Mouse (Mus musculus): ENCODE measurements around the gene Tax1bp1. TPM values are rescaled to one million over a fixed set of nuclear protein-coding genes. Genes with fewer than 3 reads are reported as not detected.

Tax1bp1 gene
- polyA plus RNA-seq, 1 experiment from 2014 or later, result 154 TPM

- Histone ChIP-seq H3K4me1 (peaks cover 2% of the 10 kb centered on the region; the same call in 1 of the 2 replicates), H3K9ac (peak overlapping the region; percentile 98), H3K27me3 (no peaks in the 10 kb centered on the region), H3K4me3 (peak overlapping the region; percentile 99), H3K9me3 (no peaks in the 10 kb centered on the region), H3K4me2 (peak overlapping the region; percentile 51), H3K27ac (peak overlapping the region; percentile 96), H3K36me3 (no peaks in the 10 kb centered on the region)
- WGBS, result under 1% methylated on average over 52 of the region's 52 CpGs
- peak; percentile 72; the same call in 1 of the 2 replicates for ATAC-seq (ENCODE audit: insufficient number of reproducible peaks, low FRiP score, low TSS enrichment, low read depth)
Observed at GRCm38 (mm10) chr6:52713897-52714509, 474 bp downstream of the Tax1bp1 start.

- ATAC-seq (ENCODE audit: insufficient number of reproducible peaks, low FRiP score, low TSS enrichment, low read depth), result no peak
- H3K4me1 ChIP-seq, result peaks cover 2% of the 10 kb centered on the region; the same call in 1 of the 2 replicates
- no peak overlapping the region for H3K9ac ChIP-seq
- no peak overlapping the region for H3K4me2 ChIP-seq
- no peaks in the 10 kb centered on the region for H3K27me3 ChIP-seq
- no peaks in the 10 kb centered on the region for H3K9me3 ChIP-seq
- no peaks in the 10 kb centered on the region for H3K36me3 ChIP-seq
- no peak overlapping the region for H3K27ac ChIP-seq
- no peak overlapping the region for H3K4me3 ChIP-seq
- WGBS, result 73% methylated on average over 5 of the region's 5 CpGs
Observed at GRCm38 (mm10) chr6:52717493-52718192, 4.1 kb downstream of the Tax1bp1 start.

- Histone ChIP-seq H3K4me2 (no peak overlapping the region), H3K27ac (no peak overlapping the region), H3K36me3 (peaks cover 27% of the 10 kb centered on the region), H3K4me3 (no peak overlapping the region), H3K9ac (no peak overlapping the region), H3K4me1 (peaks cover 3% of the 10 kb centered on the region; the same call in 1 of the 2 replicates), H3K27me3 (no peaks in the 10 kb centered on the region), H3K9me3 (no peaks in the 10 kb centered on the region)
- no peak for ATAC-seq (ENCODE audit: insufficient number of reproducible peaks, low FRiP score, low TSS enrichment, low read depth)
- WGBS, result 42% methylated on average over 8 of the region's 8 CpGs
Observed at GRCm38 (mm10) chr6:52724805-52725439, 11.4 kb downstream of the Tax1bp1 start.

GRCm38 (mm10) chr6:52730338-52730737 lies 16.8 kb downstream of the Tax1bp1 start:
- ATAC-seq (ENCODE audit: insufficient number of reproducible peaks, low FRiP score, low TSS enrichment, low read depth), result no peak
- no peaks in the 10 kb centered on the region for H3K4me1 ChIP-seq
- H3K4me3 ChIP-seq, result no peak overlapping the region
- peaks cover 27% of the 10 kb centered on the region for H3K36me3 ChIP-seq
- no peaks in the 10 kb centered on the region for H3K9me3 ChIP-seq
- 58% methylated on average over 4 of the region's 4 CpGs for WGBS
- no peak overlapping the region for H3K27ac ChIP-seq
- H3K27me3 ChIP-seq, result no peaks in the 10 kb centered on the region
- H3K4me2 ChIP-seq, result no peak overlapping the region
- no peak overlapping the region for H3K9ac ChIP-seq

GRCm38 (mm10) chr6:52734630-52735029 lies 21.1 kb downstream of the Tax1bp1 start:
- ATAC-seq (ENCODE audit: insufficient number of reproducible peaks, low FRiP score, low TSS enrichment, low read depth), result no peak
- WGBS, result 98% methylated on average over 2 of the region's 2 CpGs
- H3K9me3 ChIP-seq, result no peaks in the 10 kb centered on the region
- H3K4me1 ChIP-seq, result no peaks in the 10 kb centered on the region
- H3K27ac ChIP-seq, result no peak overlapping the region
- no peak overlapping the region for H3K4me3 ChIP-seq
- no peak overlapping the region for H3K9ac ChIP-seq
- no peaks in the 10 kb centered on the region for H3K27me3 ChIP-seq
- no peak overlapping the region for H3K4me2 ChIP-seq
- peaks cover 27% of the 10 kb centered on the region for H3K36me3 ChIP-seq

- no peak for ATAC-seq (ENCODE audit: insufficient number of reproducible peaks, low FRiP score, low TSS enrichment, low read depth)
- Histone ChIP-seq H3K27me3 (no peaks in the 10 kb centered on the region), H3K9me3 (no peaks in the 10 kb centered on the region), H3K9ac (no peak overlapping the region), H3K4me1 (no peaks in the 10 kb centered on the region), H3K4me3 (no peak overlapping the region), H3K27ac (no peak overlapping the region), H3K4me2 (no peak overlapping the region), H3K36me3 (peaks cover 39% of the 10 kb centered on the region)
- WGBS, result 92% methylated on average over 5 of the region's 5 CpGs
Observed at GRCm38 (mm10) chr6:52752832-52753231, 39.3 kb downstream of the Tax1bp1 start.

- Histone ChIP-seq H3K9ac (no peak overlapping the region), H3K27ac (no peak overlapping the region), H3K27me3 (no peaks in the 10 kb centered on the region), H3K4me2 (no peak overlapping the region), H3K36me3 (peaks cover 44% of the 10 kb centered on the region), H3K4me1 (no peaks in the 10 kb centered on the region), H3K9me3 (no peaks in the 10 kb centered on the region), H3K4me3 (no peak overlapping the region)
- ATAC-seq (ENCODE audit: insufficient number of reproducible peaks, low FRiP score, low TSS enrichment, low read depth), result no peak
- WGBS, result 55% methylated on average over 7 of the region's 7 CpGs
Observed at GRCm38 (mm10) chr6:52765206-52765605, 51.7 kb downstream of the Tax1bp1 start.

- no peak overlapping the region for H3K4me3 ChIP-seq
- no peaks in the 10 kb centered on the region for H3K27me3 ChIP-seq
- no peak overlapping the region for H3K4me2 ChIP-seq
- no peaks in the 10 kb centered on the region for H3K9me3 ChIP-seq
- ATAC-seq (ENCODE audit: insufficient number of reproducible peaks, low FRiP score, low TSS enrichment, low read depth), result no peak
- H3K27ac ChIP-seq, result no peak overlapping the region
- no peak overlapping the region for H3K9ac ChIP-seq
- 71% methylated on average over 1 of the region's 1 CpGs for WGBS
- peaks cover 30% of the 10 kb centered on the region for H3K36me3 ChIP-seq
- H3K4me1 ChIP-seq, result 0 out of 2 replicates have a peak, but pooled peaks cover 4% of the 10 kb centered on the region
Observed at GRCm38 (mm10) chr6:52770789-52771188, 57.3 kb downstream of the Tax1bp1 start.

- Histone ChIP-seq H3K4me3 (no peak overlapping the region), H3K4me1 (0 out of 2 replicates have a peak, but pooled peaks cover 7% of the 10 kb centered on the region), H3K4me2 (no peak overlapping the region), H3K36me3 (peaks cover 19% of the 10 kb centered on the region), H3K9ac (no peak overlapping the region), H3K9me3 (no peaks in the 10 kb centered on the region), H3K27ac (no peak overlapping the region), H3K27me3 (no peaks in the 10 kb centered on the region)
- no peak for ATAC-seq (ENCODE audit: insufficient number of reproducible peaks, low FRiP score, low TSS enrichment, low read depth)
- 76% methylated on average over 5 of the region's 5 CpGs for WGBS
Observed at GRCm38 (mm10) chr6:52773132-52773531, 59.6 kb downstream of the Tax1bp1 start.

- Histone ChIP-seq H3K36me3 (peaks cover 3% of the 10 kb centered on the region; the same call in 1 of the 2 replicates), H3K9ac (no peak overlapping the region), H3K27ac (no peak overlapping the region), H3K4me1 (peaks cover 9% of the 10 kb centered on the region; the same call in 1 of the 2 replicates), H3K9me3 (no peaks in the 10 kb centered on the region), H3K4me2 (no peak overlapping the region), H3K27me3 (no peaks in the 10 kb centered on the region), H3K4me3 (no peak overlapping the region)
- ATAC-seq (ENCODE audit: insufficient number of reproducible peaks, low FRiP score, low TSS enrichment, low read depth), result no peak
- 82% methylated on average over 3 of the region's 3 CpGs for WGBS
Observed at GRCm38 (mm10) chr6:52775350-52775749, 61.8 kb downstream of the Tax1bp1 start.

GRCm38 (mm10) chr6:52775956-52776355 lies 62.4 kb downstream of the Tax1bp1 start:
- 72% methylated on average over 8 of the region's 8 CpGs for WGBS
- no peak for ATAC-seq (ENCODE audit: insufficient number of reproducible peaks, low FRiP score, low TSS enrichment, low read depth)
- Histone ChIP-seq H3K4me3 (no peak overlapping the region), H3K9me3 (no peaks in the 10 kb centered on the region), H3K4me1 (peaks cover 9% of the 10 kb centered on the region; the same call in 1 of the 2 replicates), H3K4me2 (no peak overlapping the region), H3K27me3 (no peaks in the 10 kb centered on the region), H3K9ac (no peak overlapping the region), H3K36me3 (peaks cover 3% of the 10 kb centered on the region; the same call in 1 of the 2 replicates), H3K27ac (no peak overlapping the region)

- 75% methylated on average over 8 of the region's 8 CpGs for WGBS
- Histone ChIP-seq H3K9ac (no peak overlapping the region), H3K27me3 (no peaks in the 10 kb centered on the region), H3K4me2 (no peak overlapping the region), H3K36me3 (peaks cover 3% of the 10 kb centered on the region; the same call in 1 of the 2 replicates), H3K27ac (no peak overlapping the region), H3K9me3 (no peaks in the 10 kb centered on the region), H3K4me3 (no peak overlapping the region), H3K4me1 (peaks cover 9% of the 10 kb centered on the region; the same call in 1 of the 2 replicates)
- ATAC-seq (ENCODE audit: insufficient number of reproducible peaks, low FRiP score, low TSS enrichment, low read depth), result no peak
Observed at GRCm38 (mm10) chr6:52777034-52777433, 63.5 kb downstream of the Tax1bp1 start.
